In the genomic region with DNA sequence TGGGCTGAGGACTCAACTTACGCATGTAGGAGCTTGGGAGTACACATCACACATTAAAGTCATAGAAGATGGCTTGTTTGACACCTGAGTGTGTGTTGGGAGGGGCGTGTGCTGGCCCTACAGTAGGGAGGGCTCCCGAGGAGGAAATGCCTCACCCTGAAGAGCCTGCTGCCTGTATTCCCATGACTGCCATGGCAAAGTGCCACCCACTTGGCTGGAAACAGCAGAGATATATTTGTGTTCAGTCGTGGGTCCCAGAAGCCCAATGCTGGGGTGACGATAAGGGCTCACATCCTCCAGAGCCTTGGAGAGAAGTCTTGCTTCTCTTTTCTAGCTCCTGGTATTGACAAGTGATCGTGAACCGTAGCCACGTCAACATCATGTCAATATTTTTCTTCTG, we compare ENCODE assay signal across 26 mouse cellular contexts.
"Had no signal": no experiment of that assay in that cellular context is flagged by ENCODE, and none has a peak within 500 bp of the region (broad histone marks: within the 10 kb centered on the region; RNA-seq: fewer than 3 reads in every experiment).

No protein-coding gene starts in this region.

- DNase-seq: gastrocnemius, adult 2 months; gastrocnemius, postnatal 10 days; gastrocnemius, postnatal 25 days; kidney, adult 18-20 months; kidney, adult 8-10 months; kidney, postnatal 10 days; kidney, postnatal 25 days; kidney, postnatal 4 days; liver; liver, embryonic 13.5 days; liver, postnatal 0 days had no signal

- H3K27ac ChIP-seq: gastrocnemius, adult 2 months; heart, adult 2 months; hindbrain, embryonic 10.5 days; hindbrain, embryonic 12.5 days; hindbrain, embryonic 14.5 days; intestine, embryonic 15.5 days; layer of hippocampus, adult 2 months; left cerebral cortex, adult 2 months; limb, embryonic 10.5 days; limb, embryonic 12.5 days; liver, embryonic 13.5 days; liver, embryonic 15.5 days had no signal

- H3K4me3 ChIP-seq: gastrocnemius, adult 2 months; heart, adult 2 months; hindbrain, embryonic 10.5 days; hindbrain, embryonic 12.5 days; intestine, embryonic 15.5 days; layer of hippocampus, adult 2 months; left cerebral cortex, adult 2 months; limb, embryonic 10.5 days; limb, embryonic 12.5 days; liver, embryonic 13.5 days; liver, embryonic 15.5 days had no signal

- H3K27me3 ChIP-seq: hindbrain, embryonic 12.5 days; intestine, embryonic 15.5 days; limb, embryonic 12.5 days; liver, embryonic 13.5 days; liver, embryonic 15.5 days had no signal

- H3K36me3 ChIP-seq: hindbrain, embryonic 10.5 days; hindbrain, embryonic 12.5 days; intestine, embryonic 15.5 days; limb, embryonic 10.5 days; limb, embryonic 12.5 days; liver, embryonic 13.5 days; liver, embryonic 15.5 days had no signal

- H3K4me1 ChIP-seq: liver, embryonic 13.5 days; liver, embryonic 15.5 days had no signal

- ATAC-seq: forebrain, embryonic 16.5 days; hindbrain, embryonic 16.5 days; inflammation-experienced regulatory T-cells, adult 6 months; intestine, embryonic 15.5 days; intestine, postnatal 0 days; liver, postnatal 0 days had no signal

- H3K9ac ChIP-seq: hindbrain, embryonic 12.5 days; hindbrain, embryonic 14.5 days; intestine, embryonic 15.5 days; limb, embryonic 12.5 days; liver, embryonic 13.5 days; liver, embryonic 15.5 days; liver, postnatal 0 days had no signal

- H3K9me3 ChIP-seq: hindbrain, embryonic 10.5 days; hindbrain, embryonic 12.5 days; intestine, embryonic 15.5 days; limb, embryonic 10.5 days; limb, embryonic 12.5 days; liver, embryonic 13.5 days; liver, embryonic 15.5 days had no signal

- H3K4me2 ChIP-seq: hindbrain, embryonic 12.5 days; hindbrain, embryonic 14.5 days; intestine, embryonic 15.5 days; limb, embryonic 12.5 days; liver, embryonic 11.5 days; liver, embryonic 13.5 days; liver, embryonic 15.5 days had no signal
